Mouse (Mus musculus) midbrain, embryonic 16.5 days (tissue): ENCODE results near the gene Igdcc3. TPM values are rescaled to one million over a fixed set of nuclear protein-coding genes. Genes with fewer than 3 reads are reported as not detected.
A peak's percentile ranks its signal among the peaks of the same experiment; 100 is the strongest.

ENCODE experiments used
- ATAC-seq: fragments of 200-750 bp; cut with Nextera tagmentation; 2 replicates; pipeline ENCODE4 v1.8.0; 2017; ENCODE audit warnings: moderate TSS enrichment
- H3K27ac ChIP-seq: fragments of 300-500 bp; sonication (generic); 2 replicates; pipeline ENCODE4 v1.5.1; 2014; ENCODE audit warnings: mild to moderate bottlenecking, low read length, mixed read lengths
- H3K27me3 ChIP-seq: fragments of 300-500 bp; sonication (generic); 2 replicates; pipeline ENCODE4 v1.6.1; 2014; ENCODE audit warnings: low read depth, low read length, mixed read lengths; ENCODE audit not compliant: control insufficient read depth, insufficient read depth
- H3K36me3 ChIP-seq: fragments of 300-500 bp; sonication (generic); 2 replicates; pipeline ENCODE4 v1.6.1; 2014; ENCODE audit warnings: mild to moderate bottlenecking, low read length, moderate library complexity, mixed read lengths; ENCODE audit not compliant: control insufficient read depth, insufficient read depth
- H3K4me1 ChIP-seq: fragments of 300-500 bp; sonication (generic); 2 replicates; pipeline ENCODE4 v1.6.1; 2014; ENCODE audit warnings: mild to moderate bottlenecking, low read length, mixed read lengths; ENCODE audit not compliant: control insufficient read depth, insufficient read depth
- H3K4me2 ChIP-seq: fragments of 300-500 bp; sonication (generic); 2 replicates; pipeline ENCODE4 v1.6.1; 2014; ENCODE audit warnings: mild to moderate bottlenecking, low read length, mixed read lengths
- H3K4me3 ChIP-seq: fragments of 300-500 bp; sonication (generic); 2 replicates; pipeline ENCODE4 v1.5.1; 2014; ENCODE audit warnings: low read depth, mild to moderate bottlenecking, low read length, moderate library complexity, mixed read lengths
- H3K9ac ChIP-seq: fragments of 300-500 bp; sonication (generic); 2 replicates; pipeline ENCODE4 v1.6.1; 2014; ENCODE audit warnings: low read depth, low read length, mixed read lengths
- H3K9me3 ChIP-seq: fragments of 300-500 bp; sonication (generic); replicated peaks from 2 replicates; pipeline ENCODE4 v1.6.1; 2014; ENCODE audit warnings: mild to moderate bottlenecking, low read length, mixed read lengths; ENCODE audit not compliant: control insufficient read depth, poor library complexity, severe bottlenecking
- WGBS: fragments of 180-500 bp; shearing (Covaris S2); extraction: QIAGEN DNeasy Blood & Tissue Kit; methylation state at CpG from one replicate; pipeline ENCODE4 v1.1.7; 2014; 5-methylcytosine and 5-hydroxymethylcytosine counted together
- polyA plus RNA-seq: library from polyadenylated mRNA; unstranded; fragments of >200 nt; fragmentation: Nextera tagmentation; extraction: Ambion mirVana; gene quantifications from 2 replicates; pipeline ENCODE4 v1.2.1, GENCODE M21; 2015

The Igdcc3 gene
- polyA plus RNA-seq, 1 experiment from 2014 or later: 8.7 TPM

GRCm38 (mm10) chr9:65162711-65163639, 22.0 kb downstream of the Igdcc3 start:
- H3K4me2 ChIP-seq: peak overlapping the region; percentile 89
- no peaks in the 10 kb centered on the region for H3K36me3 ChIP-seq
- peak overlapping the region; percentile 49 for H3K4me3 ChIP-seq
- peak; percentile 85 for ATAC-seq
- H3K27ac ChIP-seq: peak overlapping the region; percentile 72
- H3K27me3 ChIP-seq: no peaks in the 10 kb centered on the region
- H3K4me1 ChIP-seq: peaks cover 25% of the 10 kb centered on the region
- H3K9ac ChIP-seq: peak overlapping the region; percentile 68
- no peaks in the 10 kb centered on the region for H3K9me3 ChIP-seq
- WGBS: under 1% methylated on average over 59 of the region's 69 CpGs

GRCm38 (mm10) chr9:65164870-65165269, 23.9 kb downstream of the Igdcc3 start:
- 19% methylated on average over 1 of the region's 1 CpGs for WGBS
- Histone ChIP-seq H3K9ac (no peak overlapping the region), H3K27ac (no peak overlapping the region), H3K27me3 (no peaks in the 10 kb centered on the region), H3K9me3 (no peaks in the 10 kb centered on the region), H3K4me2 (no peak overlapping the region), H3K4me1 (peaks cover 22% of the 10 kb centered on the region), H3K4me3 (no peak overlapping the region), H3K36me3 (no peaks in the 10 kb centered on the region)
- ATAC-seq: no peak

DNA sequence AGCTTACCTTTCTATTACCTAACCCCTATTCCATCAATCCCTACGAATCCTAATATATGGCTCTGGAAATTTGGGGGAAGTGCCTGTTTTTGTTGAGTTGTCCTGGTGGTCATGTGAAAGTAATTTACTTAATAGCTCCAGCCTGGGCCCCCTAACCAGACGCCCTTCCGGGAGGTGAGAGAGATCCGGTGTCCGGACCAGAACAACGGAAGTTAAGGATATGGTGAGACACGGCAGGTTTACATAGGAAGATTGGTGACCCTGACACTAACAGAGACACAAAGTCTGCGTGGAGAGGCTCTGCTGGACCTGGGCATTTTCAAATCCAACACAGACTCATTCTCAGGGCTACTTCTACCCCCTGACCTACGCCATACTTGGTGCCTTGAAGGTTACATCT, 25.4 kb downstream of the Igdcc3 start:
- no peak overlapping the region for H3K4me2 ChIP-seq
- 86% methylated on average over 9 of the region's 9 CpGs for WGBS
- no peak for ATAC-seq

DNA sequence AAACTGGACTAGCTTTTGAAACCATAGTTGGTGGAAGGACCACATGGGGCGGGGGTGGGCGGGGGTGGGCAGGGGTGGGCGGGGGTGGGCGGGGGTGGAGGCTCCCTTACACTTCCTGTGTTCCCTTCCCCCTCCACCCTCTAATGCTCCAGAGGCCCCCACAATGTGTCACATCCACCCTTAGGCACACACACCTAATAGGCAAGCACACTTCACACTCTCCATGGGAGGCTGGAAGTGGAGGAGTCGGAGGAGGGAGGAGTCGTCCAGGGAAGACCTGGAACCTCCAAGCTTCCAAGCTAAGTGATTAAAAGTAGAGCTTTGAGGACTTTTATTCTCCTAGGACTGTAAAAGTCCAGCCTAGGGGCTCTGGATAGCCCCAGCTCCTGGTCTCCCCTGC, 27.5 kb downstream of the Igdcc3 start:
- ATAC-seq: no peak
- no peaks in the 10 kb centered on the region; the same call in 1 of the 2 replicates for H3K4me1 ChIP-seq
- no peak overlapping the region for H3K9ac ChIP-seq
- WGBS: 41% methylated on average over 2 of the region's 6 CpGs
- no peaks in the 10 kb centered on the region for H3K27me3 ChIP-seq
- no peak overlapping the region for H3K27ac ChIP-seq
- H3K36me3 ChIP-seq: no peaks in the 10 kb centered on the region
- H3K4me3 ChIP-seq: no peak overlapping the region
- no peak overlapping the region for H3K4me2 ChIP-seq
- no peaks in the 10 kb centered on the region for H3K9me3 ChIP-seq

More for the DNA sequence above, 25.4 kb downstream of the Igdcc3 start:
- H3K9me3 ChIP-seq: no peaks in the 10 kb centered on the region
- H3K4me1 ChIP-seq: peaks cover 14% of the 10 kb centered on the region
- H3K27ac ChIP-seq: no peak overlapping the region
- no peak overlapping the region for H3K9ac ChIP-seq
- no peak overlapping the region for H3K4me3 ChIP-seq
- H3K27me3 ChIP-seq: no peaks in the 10 kb centered on the region
- H3K36me3 ChIP-seq: no peaks in the 10 kb centered on the region

DNA sequence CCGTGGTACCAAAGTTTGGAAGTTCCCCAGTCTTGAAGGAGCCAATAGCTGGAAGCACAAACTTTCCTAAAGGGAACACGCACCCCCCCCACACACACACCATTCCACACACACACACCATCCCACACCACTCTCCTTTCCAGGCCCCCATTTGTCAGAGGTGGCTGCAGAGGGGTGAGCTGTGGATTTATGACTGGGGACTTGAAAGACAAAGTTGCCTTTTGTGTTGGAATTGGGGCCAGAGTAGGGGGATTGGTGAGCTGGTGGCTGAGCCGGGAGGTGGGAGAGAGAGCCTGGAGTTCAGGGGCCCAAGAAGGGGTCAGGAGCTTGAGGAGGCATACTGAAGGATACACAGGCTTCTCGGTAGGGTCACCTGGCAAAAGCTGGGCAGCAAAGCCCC, 28.0 kb downstream of the Igdcc3 start:
- no peak overlapping the region for H3K4me2 ChIP-seq
- no peaks in the 10 kb centered on the region for H3K36me3 ChIP-seq
- no peak overlapping the region for H3K9ac ChIP-seq
- no peak for ATAC-seq
- WGBS: 35% methylated on average over 4 of the region's 4 CpGs
- no peaks in the 10 kb centered on the region for H3K27me3 ChIP-seq
- no peaks in the 10 kb centered on the region for H3K4me1 ChIP-seq
- no peaks in the 10 kb centered on the region for H3K9me3 ChIP-seq
- no peak overlapping the region for H3K4me3 ChIP-seq
- 0 out of 2 replicates have a peak overlapping the region, but pooled peaks have one; percentile 17 for H3K27ac ChIP-seq

DNA sequence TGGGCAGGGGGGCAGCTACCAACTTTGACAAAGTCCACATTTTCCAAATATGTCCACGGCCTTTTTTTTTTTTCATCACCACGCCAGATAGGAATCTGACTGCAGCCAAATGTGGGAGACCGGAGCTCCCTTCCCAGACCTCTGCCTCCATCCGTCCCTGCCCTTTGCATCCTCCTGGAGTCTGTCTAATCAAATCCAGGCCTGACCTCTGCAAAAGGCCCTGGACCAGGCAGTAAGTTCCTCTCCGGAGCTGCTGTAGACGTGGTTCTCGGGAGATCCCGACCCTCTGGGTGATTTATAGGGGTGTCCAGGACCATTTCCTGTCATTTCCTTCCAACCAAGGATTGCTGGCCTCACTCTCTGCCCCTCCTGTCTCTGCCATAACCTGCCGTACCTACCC, 31.7 kb downstream of the Igdcc3 start:
- Histone ChIP-seq H3K4me1 (peaks cover 15% of the 10 kb centered on the region), H3K27ac (no peak overlapping the region), H3K9me3 (no peaks in the 10 kb centered on the region), H3K4me2 (no peak overlapping the region), H3K27me3 (no peaks in the 10 kb centered on the region), H3K36me3 (no peaks in the 10 kb centered on the region), H3K4me3 (no peak overlapping the region), H3K9ac (no peak overlapping the region)
- ATAC-seq: no peak
- 85% methylated on average over 9 of the region's 9 CpGs for WGBS

- H3K36me3 ChIP-seq: no peaks in the 10 kb centered on the region
- WGBS: 15% methylated on average over 4 of the region's 5 CpGs
- H3K27me3 ChIP-seq: no peaks in the 10 kb centered on the region
- H3K4me3 ChIP-seq: no peak overlapping the region
- H3K9ac ChIP-seq: no peak overlapping the region
- no peaks in the 10 kb centered on the region for H3K9me3 ChIP-seq
- H3K27ac ChIP-seq: peak overlapping the region; percentile 73
- ATAC-seq: peak; percentile 18; the same call in 1 of the 2 replicates
- H3K4me1 ChIP-seq: peaks cover 39% of the 10 kb centered on the region
- H3K4me2 ChIP-seq: no peak overlapping the region
Measured at GRCm38 (mm10) chr9:65175234-65175938, 34.4 kb downstream of the Igdcc3 start.

DNA sequence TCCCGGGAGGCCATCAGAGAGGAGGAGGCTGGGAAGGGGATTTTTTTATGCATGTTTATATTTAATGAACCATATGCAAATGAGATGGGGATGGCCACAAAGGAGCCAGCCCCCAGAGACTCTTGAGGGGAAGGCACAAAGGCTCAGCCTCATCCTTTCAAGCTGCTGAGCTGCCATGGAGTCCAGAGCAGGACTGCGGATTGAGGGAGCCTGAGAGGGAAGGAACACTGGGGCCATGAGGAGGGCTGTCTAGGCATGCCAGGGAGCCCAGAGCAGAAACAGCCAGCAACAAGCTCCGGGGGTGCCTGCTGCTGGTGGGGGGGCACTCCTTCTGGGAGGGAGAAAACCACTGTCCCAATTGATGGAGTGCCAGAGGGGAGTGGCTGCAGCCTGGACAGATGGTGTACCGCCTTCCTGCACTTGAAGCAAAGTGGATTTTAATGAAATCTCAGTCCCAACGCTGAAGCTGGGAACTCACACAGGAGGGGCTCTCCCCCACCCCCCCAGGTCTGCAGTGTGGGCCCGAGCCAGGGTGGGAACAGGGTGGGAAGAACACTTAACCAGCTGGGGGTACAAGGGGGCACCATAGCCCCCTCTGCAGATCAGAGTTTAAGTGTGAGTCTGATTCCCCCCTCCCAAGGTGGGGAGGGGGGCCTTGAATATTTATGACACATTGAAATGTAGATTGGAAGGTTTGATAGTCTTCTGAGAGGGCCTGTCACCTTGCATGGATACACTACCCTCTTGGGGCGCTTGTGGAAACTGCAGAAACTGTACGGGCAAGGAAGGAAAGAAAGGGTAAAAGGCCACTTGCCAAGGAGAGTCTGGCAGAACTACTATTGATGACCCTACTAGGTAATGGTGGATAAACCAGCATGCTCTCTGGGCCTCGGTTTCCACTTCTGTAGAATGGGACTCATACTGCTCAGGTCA, 35.2 kb downstream of the Igdcc3 start:
- H3K4me2 ChIP-seq: peak overlapping the region; percentile 1; the same call in 1 of the 2 replicates
- WGBS: 15% methylated on average over 9 of the region's 9 CpGs

More for the DNA sequence above, 35.2 kb downstream of the Igdcc3 start:
- Histone ChIP-seq H3K27me3 (no peaks in the 10 kb centered on the region), H3K9me3 (no peaks in the 10 kb centered on the region), H3K4me3 (no peak overlapping the region), H3K4me1 (peaks cover 44% of the 10 kb centered on the region), H3K36me3 (no peaks in the 10 kb centered on the region), H3K9ac (peak overlapping the region; percentile 46; the same call in 1 of the 2 replicates), H3K27ac (peak overlapping the region; percentile 79)
- ATAC-seq: peak; percentile 55
